Mouse (Mus musculus) lung, adult 2 months (tissue): ENCODE results near the gene Abhd16b. TPM values are rescaled to one million over a fixed set of nuclear protein-coding genes. Genes with fewer than 3 reads are reported as not detected.

Source experiments
- DNase-seq: peaks from one replicate; pipeline ENCODE4 v3.0.0; 2022
- H3K4me1 ChIP-seq: fragments of 200-500 bp; 2 replicates; pipeline ENCODE4 v1.6.1; 2011; ENCODE audit warnings: low read length; ENCODE audit not compliant: control insufficient read depth, insufficient read depth
- H3K4me3 ChIP-seq: fragments of 200-500 bp; replicated peaks from 2 replicates; pipeline ENCODE3; 2011; ENCODE audit warnings: low read depth, mild to moderate bottlenecking, control low read depth, low read length; ENCODE audit errors: extremely low read depth
- CTCF ChIP-seq: fragments of 200-500 bp; IDR thresholded peaks from 2 replicates; pipeline ENCODE4 v1.5.1; 2011; ENCODE audit warnings: mild to moderate bottlenecking, low read length, control low read depth; ENCODE audit not compliant: insufficient read depth
- POLR2A ChIP-seq: fragments of 200-500 bp; IDR thresholded peaks from 2 replicates; pipeline ENCODE4 v1.6.1; 2011; ENCODE audit warnings: low read depth, mild to moderate bottlenecking, control low read depth, low read length, borderline replicate concordance; ENCODE audit errors: extremely low read depth
- WGBS: fragments of 180-500 bp; shearing (Covaris S2); methylation state at CpG from one replicate; pipeline ENCODE4 v1.1.7; 2018; 5-methylcytosine and 5-hydroxymethylcytosine counted together
- polyA plus RNA-seq: library from polyadenylated mRNA; depleted of rRNA; stranded (reverse); fragments of >200 nt; gene quantifications from 2 replicates; pipeline ENCODE4 v1.2.3, GENCODE M21; 2012

The Abhd16b gene
- polyA plus RNA-seq, 1 experiment: not detected

DNA sequence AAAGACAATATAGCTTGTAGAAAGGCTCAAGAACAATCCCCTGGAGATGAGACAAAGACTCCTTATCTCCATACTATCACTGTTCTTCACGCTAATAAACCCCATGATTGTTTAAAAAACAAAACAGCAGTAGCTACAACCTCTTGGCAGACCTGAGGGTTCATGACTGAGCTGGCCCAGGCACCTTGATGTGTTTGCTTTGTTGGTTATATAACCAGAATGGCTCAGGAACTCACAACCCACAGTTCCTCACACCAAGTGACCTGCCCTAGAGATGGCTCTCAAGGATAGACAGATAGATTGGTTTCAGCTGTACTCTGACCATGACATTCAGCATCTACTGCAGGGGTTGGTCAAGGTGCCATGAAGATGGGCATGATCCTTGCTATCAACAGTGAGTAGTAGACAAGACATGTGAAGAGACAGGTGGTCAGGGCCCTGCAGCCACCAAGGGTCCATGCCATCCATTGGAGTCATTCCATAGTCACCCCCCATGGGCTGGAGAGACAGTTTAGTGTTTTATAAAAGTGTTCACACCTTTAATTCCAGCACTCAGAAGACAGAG lies 31.4 kb upstream of the Abhd16b start:
- DNase-seq: no peak
- whole genome bisulfite sequencing: 55% methylated on average over 1 of the region's 1 CpGs
- Histone ChIP-seq H3K4me3 (no peak overlapping the region), H3K4me1 (peaks cover 7% of the 10 kb centered on the region; the same call in 1 of the 2 replicates)
- TF ChIP-seq CTCF: no peak
- TF ChIP-seq POLR2A: no peak

DNA sequence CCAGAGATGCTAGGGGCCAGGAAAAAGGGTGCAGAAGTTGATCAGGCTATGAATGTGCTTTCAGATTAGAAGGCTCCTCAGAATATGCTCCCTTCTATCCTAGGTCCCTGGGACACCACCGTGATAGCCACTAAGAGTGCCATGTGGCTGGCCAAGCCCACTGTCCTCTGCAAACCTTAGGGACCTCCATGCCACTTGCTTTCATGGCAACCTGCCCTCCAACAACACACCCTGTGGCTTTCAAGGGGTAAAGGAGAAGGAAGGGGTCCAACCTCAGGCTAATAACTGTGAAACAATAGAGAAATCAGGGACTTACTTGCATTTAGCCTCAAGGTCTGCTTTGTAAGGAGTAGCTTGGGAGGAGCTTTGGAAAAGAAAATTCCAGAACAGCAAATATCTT lies 30.4 kb upstream of the Abhd16b start:
- DNase-seq: no peak
- TF ChIP-seq POLR2A (no peak), CTCF (no peak)
- H3K4me1 ChIP-seq: peaks cover 7% of the 10 kb centered on the region; the same call in 1 of the 2 replicates
- H3K4me3 ChIP-seq: no peak overlapping the region
- WGBS: 89% methylated on average over 1 of the region's 1 CpGs

DNA sequence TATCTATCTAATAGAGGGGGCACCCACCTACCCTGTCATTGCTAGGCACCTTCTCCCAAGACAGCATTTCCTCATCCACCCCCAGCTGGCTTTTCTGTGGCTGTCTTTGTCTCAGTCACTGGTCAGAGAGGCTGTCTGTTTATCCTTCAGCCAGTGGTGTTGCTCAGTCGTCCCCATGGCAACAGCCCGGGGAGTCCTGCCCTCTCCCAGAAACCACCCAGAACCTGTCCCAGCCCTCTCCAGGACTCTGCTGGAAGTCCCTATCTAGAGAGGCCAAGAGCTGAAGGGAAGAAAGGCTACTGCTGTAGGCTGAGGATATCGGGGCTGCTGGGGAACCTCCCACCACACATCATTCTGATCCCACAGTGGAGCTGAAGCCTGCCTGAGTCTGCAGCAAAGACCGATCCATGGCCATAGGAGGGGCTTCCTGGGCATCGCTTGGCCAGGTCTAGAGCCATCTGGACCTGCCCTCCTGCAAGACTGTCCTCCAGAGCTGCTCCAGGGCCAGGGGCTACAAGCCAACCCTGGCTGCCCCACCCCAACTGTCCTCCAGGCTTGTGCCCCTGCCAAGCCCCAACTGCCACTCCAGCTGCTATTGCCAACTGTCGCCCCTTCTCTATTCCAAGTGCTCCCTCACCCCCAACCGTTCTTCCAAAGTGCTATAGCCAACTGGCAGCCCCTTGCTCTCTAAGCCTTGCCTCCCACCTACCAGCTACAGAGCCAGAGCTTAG lies 29.8 kb upstream of the Abhd16b start:
- TF ChIP-seq CTCF (no peak), POLR2A (no peak)
- 28% methylated on average over 7 of the region's 7 CpGs for WGBS
- no peak overlapping the region for H3K4me3 ChIP-seq
- peak; percentile 41 for DNase-seq
- peaks cover 7% of the 10 kb centered on the region; the same call in 1 of the 2 replicates for H3K4me1 ChIP-seq

DNA sequence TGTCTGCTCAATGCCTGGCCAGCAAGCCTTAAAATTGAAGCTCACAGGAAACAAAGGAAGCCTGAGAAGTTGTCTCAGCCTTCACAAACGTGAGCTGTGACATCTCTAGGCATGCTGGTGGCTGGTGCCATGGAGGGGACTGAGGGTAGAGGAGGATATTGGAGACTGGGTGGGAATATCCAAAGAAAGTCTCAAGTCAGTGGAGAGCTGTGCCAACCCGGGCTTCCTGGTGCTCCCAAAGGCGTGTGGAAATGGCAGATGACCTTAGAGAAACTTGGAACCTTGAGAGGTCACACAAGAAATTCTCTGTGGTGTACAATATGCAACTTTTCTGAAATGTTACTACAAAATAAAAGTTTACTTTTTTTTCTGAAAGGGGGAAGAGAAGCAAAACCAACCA lies 27.6 kb upstream of the Abhd16b start:
- WGBS: 45% methylated on average over 3 of the region's 3 CpGs
- no peak for TF ChIP-seq POLR2A
- TF ChIP-seq CTCF: no peak
- DNase-seq: no peak
- Histone ChIP-seq H3K4me3 (no peak overlapping the region), H3K4me1 (peaks cover 7% of the 10 kb centered on the region; the same call in 1 of the 2 replicates)

DNA sequence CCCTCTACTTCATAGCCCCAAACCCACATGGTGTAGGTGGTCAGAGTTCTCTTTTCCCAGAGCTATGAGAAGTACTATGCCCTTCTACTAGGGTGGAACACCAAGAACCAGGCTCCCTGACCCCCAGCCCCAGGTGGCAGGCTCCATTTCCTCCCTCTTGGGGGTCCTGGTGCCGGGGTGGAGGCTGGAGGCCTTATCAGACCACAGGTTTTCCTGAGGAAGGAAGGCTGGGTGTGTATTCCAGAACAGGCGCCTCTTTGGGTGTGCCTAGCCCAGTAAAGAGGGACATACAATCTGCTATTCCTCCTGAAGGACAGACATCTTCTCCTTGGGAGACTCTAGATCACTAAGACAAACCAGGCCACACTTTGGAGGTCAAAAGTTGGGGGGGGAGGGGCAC lies 22.7 kb upstream of the Abhd16b start:
- peaks cover 17% of the 10 kb centered on the region for H3K4me1 ChIP-seq
- TF ChIP-seq CTCF (no peak), POLR2A (no peak)
- no peak for DNase-seq
- no peak overlapping the region for H3K4me3 ChIP-seq
- WGBS: 37% methylated on average over 2 of the region's 2 CpGs

DNA sequence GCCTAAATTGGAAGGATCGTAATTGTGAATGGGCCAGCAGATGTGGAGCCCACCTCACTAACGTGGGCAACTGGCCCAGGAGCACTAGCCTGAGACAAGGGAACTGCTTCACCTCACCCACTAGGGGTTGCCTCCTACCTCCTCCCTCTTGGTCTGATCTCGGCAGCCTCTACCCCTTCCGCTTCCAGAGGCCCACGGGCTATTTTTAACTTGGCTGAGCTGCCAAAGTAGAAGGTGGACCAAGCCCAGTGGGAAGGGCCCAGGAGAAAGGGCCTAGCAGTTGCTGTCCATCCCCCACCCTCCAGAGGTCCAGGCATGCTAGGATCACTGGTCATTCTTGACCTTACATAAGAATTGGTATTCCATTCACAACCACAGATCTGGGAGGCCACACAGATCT lies 21.8 kb upstream of the Abhd16b start:
- TF ChIP-seq POLR2A (no peak), CTCF (no peak)
- Histone ChIP-seq H3K4me3 (no peak overlapping the region), H3K4me1 (peaks cover 17% of the 10 kb centered on the region)
- 24% methylated on average over 5 of the region's 5 CpGs for WGBS
- DNase-seq: no peak

DNA sequence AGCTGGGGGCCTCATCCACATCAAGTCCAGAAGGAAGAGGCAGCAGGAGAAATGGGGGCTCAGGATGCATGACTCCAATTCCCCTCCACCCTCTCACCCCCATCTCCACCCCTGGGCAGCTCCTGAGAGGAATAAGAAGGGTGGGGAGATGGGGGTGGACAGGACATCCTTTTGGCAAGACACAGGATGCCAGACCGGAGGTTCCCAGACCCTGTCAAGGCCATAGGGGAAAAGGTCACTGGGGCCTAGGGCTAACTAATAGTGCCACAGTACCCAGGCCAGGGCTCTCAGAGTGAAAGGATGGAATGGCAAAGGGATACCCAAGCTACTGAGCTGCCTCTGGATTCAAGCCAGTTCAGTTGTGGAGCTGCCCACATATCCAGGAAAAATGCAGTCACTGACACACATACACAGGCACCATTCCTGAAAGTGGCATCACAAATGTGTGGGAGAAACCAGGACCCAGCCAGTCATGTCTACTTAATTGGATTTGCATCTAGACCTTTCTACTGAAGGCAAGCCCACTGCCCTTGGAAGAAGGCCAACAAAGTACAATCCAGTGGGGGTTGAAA lies 20.7 kb upstream of the Abhd16b start:
- WGBS: 46% methylated on average over 1 of the region's 1 CpGs

DNA sequence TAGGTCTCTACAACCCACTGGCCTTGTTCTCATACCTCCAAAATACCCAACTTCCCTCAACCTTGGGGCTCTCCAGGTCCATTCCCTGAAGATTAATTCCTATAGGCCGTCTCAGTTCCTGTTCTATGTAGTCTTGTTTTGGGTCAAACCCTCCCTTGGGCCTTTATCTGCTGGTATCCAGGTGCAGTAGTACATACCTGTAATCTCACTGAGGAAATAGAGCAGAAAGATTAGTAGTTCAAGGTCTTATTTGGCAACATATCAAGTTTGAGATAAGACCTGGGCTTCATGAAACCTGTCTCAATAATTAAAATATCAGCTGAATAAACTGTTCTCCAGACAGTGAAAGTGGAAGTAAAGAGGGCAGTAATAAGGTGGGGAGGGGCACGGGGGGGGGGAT lies 9.9 kb upstream of the Abhd16b start:
- TF ChIP-seq POLR2A (no peak), CTCF (no peak)
- Histone ChIP-seq H3K4me1 (peaks cover 4% of the 10 kb centered on the region), H3K4me3 (peak overlapping the region; percentile 44)
- WGBS: 30% methylated on average over 2 of the region's 2 CpGs
- DNase-seq: no peak

More for the DNA sequence above, 20.7 kb upstream of the Abhd16b start:
- H3K4me3 ChIP-seq: no peak overlapping the region
- TF ChIP-seq POLR2A (no peak), CTCF (no peak)
- DNase-seq: no peak
- H3K4me1 ChIP-seq: peaks cover 17% of the 10 kb centered on the region

DNA sequence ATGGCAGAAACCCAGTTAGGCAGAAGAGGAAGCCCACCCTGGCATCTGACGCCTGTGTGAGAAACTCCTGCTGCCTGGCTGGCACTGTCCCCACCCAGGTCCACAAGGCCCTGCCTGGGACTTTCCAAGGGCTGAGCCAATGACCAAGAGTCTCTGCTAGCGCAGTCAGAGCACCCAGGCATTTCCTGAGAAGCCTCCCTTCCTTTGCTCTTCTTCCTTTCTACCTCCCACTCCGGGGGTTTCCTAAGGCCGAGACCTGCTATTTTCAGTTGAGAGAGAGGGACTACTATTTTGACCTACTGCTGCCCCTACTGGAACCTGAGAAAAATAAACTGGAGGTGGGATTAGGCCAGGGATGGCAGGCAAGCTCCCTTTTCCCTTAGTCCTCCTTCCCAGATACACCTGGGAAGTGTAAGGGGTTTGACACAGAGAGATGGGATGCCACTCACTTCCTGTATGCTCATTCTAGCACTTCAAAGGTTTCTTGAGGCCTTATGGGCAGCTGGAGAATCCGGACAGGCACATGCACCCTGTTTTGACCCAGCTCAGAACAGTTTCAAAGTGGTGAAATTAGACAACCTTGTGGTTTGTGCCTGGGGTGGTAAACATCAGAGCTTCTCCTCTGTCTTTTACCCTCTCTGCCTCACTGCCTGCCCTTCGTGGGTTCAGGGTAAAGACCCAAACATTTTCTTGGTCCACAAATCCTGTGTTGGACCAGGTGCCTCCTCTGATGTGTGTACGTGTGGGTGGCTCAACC lies 9.3 kb upstream of the Abhd16b start:
- Histone ChIP-seq H3K4me3 (peak overlapping the region; percentile 44), H3K4me1 (peaks cover 4% of the 10 kb centered on the region)
- DNase-seq: peak; percentile 53
- TF ChIP-seq CTCF (no peak), POLR2A (peak; percentile 20; the same call in 1 of the 2 replicates)
- 24% methylated on average over 7 of the region's 7 CpGs for WGBS
